Mouse (Mus musculus) embryonic fibroblast, embryonic 13.5 days (primary cell): ENCODE results near the gene Mid1. TPM values are rescaled to one million over a fixed set of nuclear protein-coding genes. Genes with fewer than 3 reads are reported as not detected.
A peak's percentile ranks its signal among the peaks of the same experiment; 100 is the strongest.
"Not testable (repeated sequence)": the region's sequence is repeated elsewhere in the genome, so short reads cannot be mapped to it uniquely, and the experiment has no call there.

ENCODE experiments used
- H3K27ac ChIP-seq: 2 replicates; pipeline ENCODE4 v1.5.1; 2012; ENCODE audit warnings: low read length, control low read depth, inconsistent platforms; ENCODE audit not compliant: insufficient read depth
- H3K4me1 ChIP-seq: 2 replicates; pipeline ENCODE4 v1.6.1; 2011; ENCODE audit warnings: low read length; ENCODE audit not compliant: control insufficient read depth, insufficient read depth
- H3K4me3 ChIP-seq: 2 replicates; pipeline ENCODE4 v1.5.1; 2011; ENCODE audit warnings: mild to moderate bottlenecking, control low read depth, low read length; ENCODE audit not compliant: insufficient read depth
- polyA plus RNA-seq: library from polyadenylated mRNA; stranded (reverse); fragments of >200 nt; gene quantifications from 2 replicates; pipeline ENCODE4 v1.2.4, GENCODE M21; 2011; ENCODE audit warnings: low read depth; ENCODE audit not compliant: missing spikeins, insufficient read length

Gene Mid1
- polyA plus RNA-seq, 1 experiment: 36.1 TPM

- H3K4me3 ChIP-seq, H3K4me1 ChIP-seq, H3K27ac ChIP-seq: not testable (repeated sequence)
Observed at GRCm38 (mm10) chrX:169989219-169989595, 304.2 kb downstream of the Mid1 start.

- H3K4me1 ChIP-seq, H3K27ac ChIP-seq, H3K4me3 ChIP-seq: not testable (repeated sequence)
Observed at GRCm38 (mm10) chrX:169989691-169990631, 305.0 kb downstream of the Mid1 start.

- H3K27ac ChIP-seq, H3K4me3 ChIP-seq: not testable (repeated sequence)
Observed at GRCm38 (mm10) chrX:169991128-169991873, 306.3 kb downstream of the Mid1 start.

GRCm38 (mm10) chrX:169992086-169992930 is 307.3 kb downstream of the Mid1 start:
- H3K4me3 ChIP-seq, H3K4me1 ChIP-seq, H3K27ac ChIP-seq: not testable (repeated sequence)

More at GRCm38 (mm10) chrX:169991128-169991873, 306.3 kb downstream of the Mid1 start:
- H3K4me1 ChIP-seq: not testable (repeated sequence)

GRCm38 (mm10) chrX:169992951-169993547 is 308.1 kb downstream of the Mid1 start:
- not testable (repeated sequence) for H3K27ac ChIP-seq, H3K4me3 ChIP-seq, H3K4me1 ChIP-seq

- not testable (repeated sequence) for H3K4me1 ChIP-seq, H3K4me3 ChIP-seq, H3K27ac ChIP-seq
Observed at GRCm38 (mm10) chrX:169994011-169994865, 309.2 kb downstream of the Mid1 start.

- not testable (repeated sequence) for H3K27ac ChIP-seq, H3K4me3 ChIP-seq, H3K4me1 ChIP-seq
Observed at GRCm38 (mm10) chrX:169994866-169995711, 310.1 kb downstream of the Mid1 start.

- not testable (repeated sequence) for H3K27ac ChIP-seq, H3K4me1 ChIP-seq, H3K4me3 ChIP-seq
Observed at GRCm38 (mm10) chrX:169995909-169996521, 311.0 kb downstream of the Mid1 start.

- H3K4me3 ChIP-seq, H3K4me1 ChIP-seq, H3K27ac ChIP-seq: not testable (repeated sequence)
Observed at GRCm38 (mm10) chrX:169996926-169997325, 311.9 kb downstream of the Mid1 start.

GRCm38 (mm10) chrX:169997456-169997853 is 312.5 kb downstream of the Mid1 start:
- not testable (repeated sequence) for H3K4me1 ChIP-seq
- peak overlapping the region; percentile 82 for H3K27ac ChIP-seq
- H3K4me3 ChIP-seq: peak overlapping the region; percentile 32

GRCm38 (mm10) chrX:169997854-169998456 is 313.0 kb downstream of the Mid1 start:
- peak overlapping the region; percentile 82 for H3K27ac ChIP-seq
- peak overlapping the region; percentile 32 for H3K4me3 ChIP-seq
- H3K4me1 ChIP-seq: not testable (repeated sequence)

GRCm38 (mm10) chrX:169998559-169999219 is 313.7 kb downstream of the Mid1 start:
- H3K4me1 ChIP-seq, H3K27ac ChIP-seq, H3K4me3 ChIP-seq: not testable (repeated sequence)
